Mouse (Mus musculus) T-cell, adult 66 days (primary cell): ENCODE data around the gene Cnot2. TPM values are rescaled to one million over a fixed set of nuclear protein-coding genes. Genes with fewer than 3 reads are reported as not detected.

Experiments used
- total RNA-seq, 2 experiments: library from RNA; stranded (reverse); gene quantifications; 3 replicates in 1 of 2; 4 replicates in 1 of 2; pipeline ENCODE4 v1.2.4; 2023

Gene Cnot2
- total RNA-seq = 100 to 1,000 TPM; 104 to 106 TPM

DNA sequence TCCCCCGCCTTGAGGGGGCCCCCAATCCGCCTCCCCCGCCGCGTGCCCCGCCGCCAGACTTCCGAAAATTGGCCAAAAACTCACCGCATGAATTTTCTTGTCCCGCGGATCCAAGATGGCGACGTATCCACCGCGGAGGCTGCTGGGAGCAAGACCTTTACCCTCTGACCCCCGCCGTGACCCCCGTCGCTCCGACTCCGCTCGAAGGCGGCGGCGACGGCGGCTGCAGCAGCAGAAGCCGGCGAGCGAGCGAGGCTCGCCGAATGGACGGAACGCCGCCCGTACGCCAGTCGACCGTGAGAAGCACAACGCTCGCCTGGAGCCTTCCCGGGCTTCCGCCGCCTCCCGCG is at the start of gene Cnot2:
Gene Cnot2, minus strand, starts transcription at position 143 of the 350 bp plus-strand sequence.

DNA sequence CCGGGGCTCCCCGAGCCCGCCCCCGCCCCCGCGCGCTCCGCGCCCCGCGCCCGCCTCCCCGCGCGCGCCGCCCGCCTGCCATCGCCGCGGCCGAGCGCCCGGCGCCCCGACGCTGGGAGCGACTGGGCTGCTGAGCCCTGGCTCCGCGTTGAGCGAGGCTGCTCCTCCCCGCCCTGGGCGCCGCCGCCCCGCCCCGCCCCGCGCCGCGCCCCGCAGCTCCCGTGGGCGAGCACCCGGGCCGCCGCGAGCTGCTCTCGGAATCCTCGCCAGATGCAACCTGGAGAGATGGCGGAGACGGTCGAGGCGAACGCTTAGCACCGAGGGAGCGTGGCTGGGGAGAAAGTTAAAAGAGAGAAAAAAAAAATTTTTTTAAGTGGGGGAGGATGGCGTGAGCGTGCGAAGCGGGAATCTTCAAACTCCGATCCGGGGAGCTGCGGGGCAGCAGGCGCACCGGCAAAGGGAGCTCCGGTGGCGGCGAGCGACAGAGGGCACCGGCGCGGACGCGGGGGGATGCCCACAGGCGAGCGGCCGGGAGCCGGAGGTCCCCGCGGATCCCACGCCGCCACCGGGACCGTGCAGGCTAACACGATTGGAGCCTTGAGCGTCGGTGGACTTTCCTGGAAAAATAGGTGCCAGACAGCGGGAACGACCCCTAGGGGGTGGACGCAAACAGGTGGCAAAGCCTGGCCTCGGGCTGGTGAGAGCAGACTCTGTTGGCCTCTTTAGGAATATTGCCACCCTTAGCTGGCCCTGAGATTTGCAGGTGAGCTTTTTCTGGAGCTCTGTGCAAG is 107.4 kb downstream of the Cnot2 start, which contains the start of gene Kcnmb4:
Gene Kcnmb4, minus strand, starts transcription at position 120 of the 791 bp plus-strand sequence.

Other genes starting within 250 kb of the Cnot2 start
- 10 to 100 TPM; 11.3 to 15.7 TPM for gene Kcnmb4, start 107.6 kb downstream of the Cnot2 start, total RNA-seq